Mouse (Mus musculus) heart, embryonic 10.5 days (tissue): ENCODE data around the gene Kcnc1. TPM values are rescaled to one million over a fixed set of nuclear protein-coding genes. Genes with fewer than 3 reads are reported as not detected.

Experiments used
- DNase-seq: peaks from one replicate; pipeline ENCODE4 v3.0.0-alpha.2; 2017; ENCODE audit warnings: low spot score
- H3K27ac ChIP-seq: fragments of 300-500 bp; sonication (generic); 2 replicates; pipeline ENCODE4 v1.5.1; 2016; ENCODE audit warnings: mild to moderate bottlenecking
- H3K27me3 ChIP-seq: fragments of 300-500 bp; sonication (generic); 2 replicates; pipeline ENCODE4 v1.6.1; 2016; ENCODE audit warnings: mild to moderate bottlenecking; ENCODE audit not compliant: poor library complexity, insufficient read depth, severe bottlenecking
- H3K36me3 ChIP-seq: fragments of 300-500 bp; sonication (generic); 2 replicates; pipeline ENCODE4 v1.6.1; 2016; ENCODE audit warnings: mild to moderate bottlenecking, moderate library complexity
- H3K4me1 ChIP-seq: fragments of 300-500 bp; sonication (generic); 2 replicates; pipeline ENCODE4 v1.6.1; 2016; ENCODE audit warnings: mild to moderate bottlenecking
- H3K4me3 ChIP-seq: fragments of 300-500 bp; sonication (generic); 2 replicates; pipeline ENCODE4 v1.5.1; 2016; ENCODE audit warnings: mild to moderate bottlenecking, moderate library complexity
- H3K9me3 ChIP-seq: fragments of 300-500 bp; sonication (generic); 2 replicates; pipeline ENCODE4 v1.6.1; 2016; ENCODE audit warnings: mild to moderate bottlenecking, moderate library complexity
- WGBS: fragments of 180-500 bp; shearing (Covaris S2); methylation state at CpG from one replicate; pipeline ENCODE4 v1.1.7; 2016; 5-methylcytosine and 5-hydroxymethylcytosine counted together
- polyA plus RNA-seq: library from polyadenylated mRNA; unstranded; fragments of >200 nt; fragmentation: Nextera tagmentation; extraction: Ambion mirVana; gene quantifications from 2 replicates; pipeline ENCODE4 v1.2.1, GENCODE M21; 2016

Kcnc1 gene
- polyA plus RNA-seq, 1 experiment from 2014 or later, result 0.04 TPM

DNA sequence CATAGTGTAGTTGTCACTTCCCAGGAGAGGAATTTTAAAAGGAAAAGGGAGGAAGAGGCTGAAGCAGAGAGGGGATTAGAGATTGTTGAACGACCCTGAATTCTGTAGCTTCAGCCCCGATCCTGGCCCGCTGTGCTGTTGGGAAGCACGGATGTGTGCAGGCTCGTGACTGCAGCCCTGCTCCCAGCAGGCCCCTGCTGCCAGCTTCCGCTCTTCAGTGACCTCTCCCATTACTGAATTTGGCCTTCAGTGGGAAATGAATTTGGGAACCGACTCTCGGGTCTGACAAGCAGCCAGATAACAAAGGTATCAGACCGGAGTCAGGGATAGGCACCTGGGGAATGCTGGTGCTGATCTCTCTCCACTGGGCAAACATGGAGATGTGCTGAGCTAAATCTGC is 76.8 kb downstream of the Kcnc1 start:
- Histone ChIP-seq H3K27me3 (no peaks in the 10 kb centered on the region), H3K36me3 (no peaks in the 10 kb centered on the region), H3K4me1 (peaks cover 18% of the 10 kb centered on the region), H3K4me3 (no peak overlapping the region), H3K9me3 (no peaks in the 10 kb centered on the region), H3K27ac (peak overlapping the region; percentile 36; the same call in 1 of the 2 replicates)
- DNase-seq, result no peak
- 30% methylated on average over 9 of the region's 9 CpGs for WGBS

DNA sequence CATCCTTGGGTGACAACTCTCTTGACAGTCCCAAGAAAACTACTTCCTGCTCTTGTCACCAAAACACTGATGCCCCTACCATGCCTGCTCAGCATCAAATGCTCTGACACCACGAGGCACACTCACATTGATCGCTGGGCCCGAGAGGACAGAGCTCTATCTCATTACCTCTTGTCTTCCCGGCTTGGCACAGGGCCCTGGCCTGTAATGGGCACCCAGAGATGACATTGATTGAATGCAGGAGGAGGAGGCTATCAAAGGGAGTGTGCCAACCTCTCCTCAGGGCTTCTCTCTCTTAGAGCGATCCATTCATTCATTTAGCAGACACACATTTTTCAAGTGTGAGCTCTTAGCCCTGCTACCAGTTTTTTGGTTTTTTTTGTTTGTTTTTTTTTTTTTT is 79.2 kb downstream of the Kcnc1 start:
- Histone ChIP-seq H3K4me3 (no peak overlapping the region), H3K4me1 (peaks cover 25% of the 10 kb centered on the region), H3K9me3 (no peaks in the 10 kb centered on the region), H3K36me3 (no peaks in the 10 kb centered on the region), H3K27me3 (no peaks in the 10 kb centered on the region), H3K27ac (no peak overlapping the region)
- no peak for DNase-seq
- WGBS, result 53% methylated on average over 5 of the region's 5 CpGs

DNA sequence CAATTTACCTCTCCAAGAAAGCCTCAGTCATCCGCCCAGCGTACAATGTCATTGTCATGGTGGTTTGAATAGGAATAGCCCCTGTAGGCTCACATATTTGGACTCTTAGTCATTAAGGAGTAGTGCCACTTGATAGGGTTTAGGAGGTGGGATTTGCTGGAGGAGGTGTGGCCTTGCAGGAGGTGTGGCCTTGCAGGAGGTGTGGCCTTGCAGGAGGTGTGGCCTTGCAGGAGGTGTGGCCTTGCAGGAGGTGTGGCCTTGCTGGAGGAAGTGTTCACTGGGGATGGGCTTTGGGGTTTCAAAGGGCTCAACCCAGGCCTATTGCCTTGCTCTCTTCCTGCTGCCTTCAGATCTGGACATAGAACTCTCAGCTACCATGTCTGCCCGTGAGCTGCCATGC is 81.2 kb downstream of the Kcnc1 start:
- Histone ChIP-seq H3K27ac (no peak overlapping the region), H3K4me1 (peaks cover 24% of the 10 kb centered on the region), H3K36me3 (no peaks in the 10 kb centered on the region), H3K4me3 (no peak overlapping the region), H3K27me3 (no peaks in the 10 kb centered on the region), H3K9me3 (no peaks in the 10 kb centered on the region)
- DNase-seq, result no peak
- WGBS, result 93% methylated on average over 3 of the region's 3 CpGs

DNA sequence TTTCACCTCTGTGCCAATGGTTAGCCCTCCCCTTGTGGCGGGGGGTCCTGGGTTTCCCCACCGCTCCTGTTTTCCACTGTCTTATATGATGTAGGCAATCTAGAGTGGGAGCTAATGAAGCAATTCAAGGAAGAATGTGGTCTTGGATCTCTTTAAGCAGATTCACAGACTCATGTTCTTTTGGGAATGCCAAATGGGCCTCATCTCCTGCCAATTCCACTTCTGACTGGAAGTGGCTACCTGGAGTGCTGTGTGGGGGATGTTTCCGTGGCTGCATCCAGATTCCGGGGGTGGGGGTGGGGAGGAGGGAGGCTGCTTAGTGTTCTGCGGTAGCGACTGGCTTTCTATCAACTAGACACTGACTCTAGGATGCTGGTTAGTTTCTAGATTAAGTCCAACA is 83.5 kb downstream of the Kcnc1 start:
- no peaks in the 10 kb centered on the region for H3K36me3 ChIP-seq
- H3K27me3 ChIP-seq, result no peaks in the 10 kb centered on the region

DNA sequence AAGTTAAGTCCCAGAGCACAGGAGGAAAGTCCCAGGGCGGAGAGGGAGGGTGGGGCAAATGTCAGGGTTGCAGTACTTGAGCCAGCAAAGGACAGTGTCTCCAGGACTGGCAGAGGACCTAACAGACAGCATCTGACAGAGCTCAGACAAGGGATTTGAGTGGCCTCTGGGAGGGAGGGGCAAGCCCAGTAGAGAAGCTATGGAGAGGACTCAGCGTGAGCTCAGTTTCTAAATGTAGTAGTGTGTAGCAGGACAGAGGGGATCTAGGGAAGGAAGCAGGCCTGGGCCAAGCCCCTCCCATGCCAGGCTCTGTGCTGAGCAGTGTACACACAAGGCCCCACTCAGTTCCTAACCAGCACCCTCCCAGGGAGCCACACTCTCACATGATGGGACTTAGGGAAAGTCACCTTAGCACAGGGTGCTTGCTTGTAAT is 85.8 kb downstream of the Kcnc1 start:
- Histone ChIP-seq H3K4me3 (no peak overlapping the region), H3K36me3 (no peaks in the 10 kb centered on the region), H3K27ac (peak overlapping the region; percentile 75), H3K27me3 (no peaks in the 10 kb centered on the region), H3K4me1 (peaks cover 29% of the 10 kb centered on the region), H3K9me3 (no peaks in the 10 kb centered on the region)
- 23% methylated on average over 2 of the region's 2 CpGs for WGBS
- peak; percentile 84 for DNase-seq

More for the DNA sequence above, 83.5 kb downstream of the Kcnc1 start:
- DNase-seq, result no peak
- Histone ChIP-seq H3K4me1 (peaks cover 29% of the 10 kb centered on the region), H3K27ac (no peak overlapping the region), H3K9me3 (no peaks in the 10 kb centered on the region), H3K4me3 (no peak overlapping the region)
- WGBS, result 39% methylated on average over 6 of the region's 6 CpGs

DNA sequence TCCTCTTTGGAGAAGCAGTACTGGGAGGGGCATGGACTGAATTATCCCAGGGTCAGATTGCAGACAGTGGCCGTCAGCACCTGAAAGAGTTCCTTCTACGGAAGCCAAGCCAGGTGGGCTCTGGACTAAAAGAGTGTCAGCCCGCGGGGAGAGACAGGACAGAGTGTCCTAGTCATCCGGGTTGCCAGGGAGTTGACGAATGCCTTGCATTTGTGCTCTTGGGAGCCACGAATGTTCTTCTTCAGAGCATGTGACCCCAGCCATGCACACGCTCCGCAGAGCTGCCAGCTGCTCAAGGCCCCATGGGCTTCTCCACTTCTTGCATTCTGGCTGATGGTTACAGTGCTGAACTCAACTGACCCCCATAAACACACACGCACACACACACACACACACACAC is 86.8 kb downstream of the Kcnc1 start:
- WGBS, result 54% methylated on average over 10 of the region's 10 CpGs
- Histone ChIP-seq H3K9me3 (no peaks in the 10 kb centered on the region), H3K36me3 (no peaks in the 10 kb centered on the region), H3K4me1 (peaks cover 29% of the 10 kb centered on the region), H3K4me3 (no peak overlapping the region), H3K27me3 (no peaks in the 10 kb centered on the region), H3K27ac (peak overlapping the region; percentile 75)
- DNase-seq, result no peak

DNA sequence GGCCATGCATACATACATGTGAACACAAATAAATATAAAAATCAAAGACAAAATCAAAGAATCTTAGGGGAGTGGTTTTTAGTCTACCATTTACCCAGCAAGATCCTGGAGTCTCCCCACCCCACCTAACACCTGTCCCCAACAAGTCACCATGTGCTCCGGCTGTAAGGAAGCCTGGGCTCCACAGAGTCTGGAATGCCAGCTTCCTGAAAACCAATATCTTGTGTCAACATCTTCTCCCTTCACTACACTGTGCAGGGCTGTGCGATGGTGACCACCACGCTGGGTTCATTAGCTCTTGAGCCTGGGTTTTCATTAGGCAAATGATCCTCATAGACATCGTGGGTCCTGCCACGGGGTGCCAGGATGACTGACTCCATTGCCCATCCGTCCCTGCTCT is 87.9 kb downstream of the Kcnc1 start:
- H3K36me3 ChIP-seq, result no peaks in the 10 kb centered on the region
- 80% methylated on average over 6 of the region's 6 CpGs for WGBS
- H3K27ac ChIP-seq, result no peak overlapping the region
- H3K27me3 ChIP-seq, result no peaks in the 10 kb centered on the region
- DNase-seq, result no peak
- peaks cover 29% of the 10 kb centered on the region for H3K4me1 ChIP-seq
- H3K4me3 ChIP-seq, result no peak overlapping the region
- no peaks in the 10 kb centered on the region for H3K9me3 ChIP-seq

DNA sequence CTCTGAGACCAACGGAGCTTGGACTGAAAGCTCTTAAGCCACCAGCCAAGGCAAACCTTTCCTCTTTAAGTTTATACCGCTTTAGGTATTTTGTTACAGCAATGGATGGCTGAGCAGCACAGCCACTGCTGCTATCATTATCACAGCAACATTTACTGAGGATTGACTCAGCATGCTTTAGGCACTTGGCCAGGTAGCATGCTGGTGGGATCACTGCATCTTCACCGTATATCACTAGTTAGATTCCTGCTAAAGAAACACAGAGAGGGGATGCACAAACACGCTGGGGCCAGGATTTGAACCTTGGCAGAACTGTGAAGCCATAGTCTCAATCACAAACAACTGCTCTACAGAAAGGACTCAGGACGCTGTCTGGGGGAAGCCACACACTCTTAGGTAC is 90.5 kb downstream of the Kcnc1 start:
- no peak overlapping the region for H3K4me3 ChIP-seq
- H3K27ac ChIP-seq, result no peak overlapping the region
- peaks cover 19% of the 10 kb centered on the region for H3K4me1 ChIP-seq
- no peak for DNase-seq
- no peaks in the 10 kb centered on the region for H3K27me3 ChIP-seq
- no peaks in the 10 kb centered on the region for H3K9me3 ChIP-seq
- 79% methylated on average over 5 of the region's 5 CpGs for WGBS
- H3K36me3 ChIP-seq, result no peaks in the 10 kb centered on the region

DNA sequence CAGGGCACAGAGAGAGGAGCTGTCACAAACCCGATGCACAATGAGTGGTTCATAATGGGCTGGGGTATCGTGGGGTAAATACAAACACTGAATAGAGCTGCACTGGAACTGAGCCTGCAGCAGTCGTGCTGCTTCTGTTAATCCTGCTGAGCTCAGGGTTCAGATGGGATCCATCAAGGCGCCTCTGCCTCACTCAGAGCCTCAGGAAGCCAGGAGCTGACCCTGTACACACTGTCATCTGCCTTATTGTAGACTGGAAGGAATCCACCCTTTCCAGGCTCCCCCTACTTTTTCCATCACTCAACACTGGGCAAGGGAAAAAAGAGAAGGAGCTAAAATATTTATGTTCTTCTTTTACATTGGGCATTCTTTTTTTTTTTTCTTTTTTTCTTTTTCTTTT is 91.1 kb downstream of the Kcnc1 start:
- no peak for DNase-seq
- Histone ChIP-seq H3K9me3 (no peaks in the 10 kb centered on the region), H3K27ac (no peak overlapping the region), H3K36me3 (no peaks in the 10 kb centered on the region), H3K27me3 (no peaks in the 10 kb centered on the region), H3K4me3 (no peak overlapping the region), H3K4me1 (peaks cover 19% of the 10 kb centered on the region)
- 56% methylated on average over 4 of the region's 4 CpGs for WGBS

Other genes with a start within 250 kb of the Kcnc1 start
- 3.9 and 4.5 TPM in 2 replicates for gene Abcc8, start 216.5 kb upstream of the Kcnc1 start, polyA plus RNA-seq
- gene Ush1c, start 158.0 kb upstream of the Kcnc1 start, polyA plus RNA-seq, result 2.0 and 3.0 TPM in 2 replicates
- not detected in 2 replicates for gene Otog, start 155.5 kb upstream of the Kcnc1 start, polyA plus RNA-seq
- 0.17 and 0.85 TPM in 2 replicates for gene Myod1, start 20.0 kb upstream of the Kcnc1 start, polyA plus RNA-seq
- 12.0 and 12.5 TPM in 2 replicates for gene Sergef, start 243.3 kb downstream of the Kcnc1 start, polyA plus RNA-seq